Mouse (Mus musculus) urinary bladder, adult 18-20 months (tissue): Measurements from ENCODE around the gene Hrh1.

Experiments used
- DNase-seq, 2 experiments: peaks; one replicate each; pipeline ENCODE4 v3.0.0; 2022; ENCODE audit warnings: low spot score in 2 of 2, mixed read lengths in 2 of 2

Gene Hrh1

GRCm38 (mm10) chr6:114397691-114398217 is at the start of gene Hrh1:
TSS of gene Hrh1 (plus strand) at chr6:114397936.
- peak; percentile 17 to 21 for DNase-seq

GRCm38 (mm10) chr6:114354635-114355034 is 43.1 kb upstream of the Hrh1 start:
- DNase-seq: no peak

GRCm38 (mm10) chr6:114358171-114358570 is 39.6 kb upstream of the Hrh1 start:
- no peak for DNase-seq

- no peak for DNase-seq
Measured at GRCm38 (mm10) chr6:114362355-114362754, 35.4 kb upstream of the Hrh1 start.

- no peak for DNase-seq
Measured at GRCm38 (mm10) chr6:114363740-114364139, 34.0 kb upstream of the Hrh1 start.

- no peak for DNase-seq
Measured at GRCm38 (mm10) chr6:114364734-114365133, 33.0 kb upstream of the Hrh1 start.

GRCm38 (mm10) chr6:114366191-114366590 is 31.5 kb upstream of the Hrh1 start:
- DNase-seq: no peak

- DNase-seq: no peak
Measured at GRCm38 (mm10) chr6:114367681-114368080, 30.1 kb upstream of the Hrh1 start.

- DNase-seq: no peak
Measured at GRCm38 (mm10) chr6:114368196-114368595, 29.5 kb upstream of the Hrh1 start.

GRCm38 (mm10) chr6:114372741-114373140 is 25.0 kb upstream of the Hrh1 start:
- no peak for DNase-seq

GRCm38 (mm10) chr6:114380872-114381271 is 16.9 kb upstream of the Hrh1 start:
- DNase-seq: no peak

GRCm38 (mm10) chr6:114387320-114387719 is 10.4 kb upstream of the Hrh1 start:
- DNase-seq: no peak

GRCm38 (mm10) chr6:114387855-114388254 is 9.9 kb upstream of the Hrh1 start:
- DNase-seq: no peak

GRCm38 (mm10) chr6:114390129-114390528 is 7.6 kb upstream of the Hrh1 start:
- DNase-seq: no peak

GRCm38 (mm10) chr6:114394982-114395381 is 2.8 kb upstream of the Hrh1 start:
- no peak for DNase-seq

GRCm38 (mm10) chr6:114396605-114397004 is 1.1 kb upstream of the Hrh1 start:
- no peak for DNase-seq

- DNase-seq: no peak
Measured at GRCm38 (mm10) chr6:114397280-114397679, 456 bp upstream of the Hrh1 start.

- DNase-seq: no peak
Measured at GRCm38 (mm10) chr6:114398626-114399025, 890 bp downstream of the Hrh1 start.

GRCm38 (mm10) chr6:114400387-114400786 is 2.7 kb downstream of the Hrh1 start:
- no peak for DNase-seq

GRCm38 (mm10) chr6:114400841-114401240 is 3.1 kb downstream of the Hrh1 start:
- no peak for DNase-seq

GRCm38 (mm10) chr6:114402161-114402560 is 4.4 kb downstream of the Hrh1 start:
- no peak for DNase-seq

- no peak for DNase-seq
Measured at GRCm38 (mm10) chr6:114403632-114404031, 5.9 kb downstream of the Hrh1 start.

GRCm38 (mm10) chr6:114404128-114404527 is 6.4 kb downstream of the Hrh1 start:
- no peak for DNase-seq

GRCm38 (mm10) chr6:114404774-114405468 is 7.2 kb downstream of the Hrh1 start:
- DNase-seq: no peak
